Mouse (Mus musculus) layer of hippocampus, adult 8-10 months (tissue): Measurements from ENCODE around the gene Nrm. TPM values are rescaled to one million over a fixed set of nuclear protein-coding genes. Genes with fewer than 3 reads are reported as not detected.

ENCODE experiments used
- DNase-seq, 2 experiments: peaks; one replicate each; pipeline ENCODE4 v3.0.0; 2022; ENCODE audit warnings: low spot score in 2 of 2
- microRNA-seq, 2 experiments: library from miRNA; unstranded; fragments of <30 nt; microRNA quantifications; one replicate each; pipeline ENCODE4 v1.2.0; 2022
- total RNA-seq, 4 experiments: library from RNA; stranded (reverse); gene quantifications; 2 replicates each; pipeline ENCODE4 v1.2.4; 2022

The Nrm gene
- total RNA-seq, 4 experiments from 2014 or later: 1.8 to 3.7 (median 1.9) TPM

GRCm38 (mm10) chr17:35903343-35903991, 42.3 kb downstream of the Nrm start:
- DNase-seq: no peak

- no peak for DNase-seq
Observed at GRCm38 (mm10) chr17:35903992-35904355, 42.9 kb downstream of the Nrm start.

- no peak for DNase-seq
Observed at GRCm38 (mm10) chr17:35905587-35905986, 44.5 kb downstream of the Nrm start.

GRCm38 (mm10) chr17:35907609-35908008, 46.5 kb downstream of the Nrm start:
- DNase-seq: no peak

- DNase-seq: no peak
Observed at GRCm38 (mm10) chr17:35909186-35909918, 48.2 kb downstream of the Nrm start.

GRCm38 (mm10) chr17:35909919-35910369, 48.8 kb downstream of the Nrm start, which contains the start of gene Atat1:
TSS of gene Atat1 (minus strand) at chr17:35910075.
- DNase-seq: peak; percentile 93

- no peak for DNase-seq
Observed at GRCm38 (mm10) chr17:35914975-35915374, 53.9 kb downstream of the Nrm start.

Small RNA genes lying within 50 kb of the gene (microRNA-seq; reads per million reads assigned to microRNA genes)
- gene Gm28033: 0 to 1.3 reads per million in 2 experiments

Other genes starting within 250 kb of the Nrm start
- gene Gm9573, start 234.7 kb upstream of the Nrm start, total RNA-seq: not detected
- gene Mucl3, start 217.6 kb upstream of the Nrm start, total RNA-seq: not detected
- gene Vars2, start 193.7 kb upstream of the Nrm start, total RNA-seq: 10 to 100 TPM; 28.0 to 44.7 (median 35.4) TPM
- 10 to 100 TPM; 28.3 to 35.3 (median 33.2) TPM for gene Gtf2h4, start 187.6 kb upstream of the Nrm start, total RNA-seq
- gene Ddr1, start 156.7 kb upstream of the Nrm start, total RNA-seq: 10 to 100 TPM; 58.3 to 84.6 (median 74.1) TPM
- gene Ier3, start 39.6 kb upstream of the Nrm start, total RNA-seq: 10 to 100 TPM in 1 of 4 experiments, 1 to 10 TPM in 3; 4.9 to 11.0 (median 7.3) TPM
- gene Flot1, start 38.1 kb upstream of the Nrm start, total RNA-seq: 100 to 1,000 TPM; 124 to 142 (median 137) TPM
- 100 to 1,000 TPM; 339 to 357 (median 343) TPM for gene Tubb5, start 23.0 kb upstream of the Nrm start, total RNA-seq
- 10 to 100 TPM; 16.9 to 20.1 (median 18.3) TPM for gene Mdc1, start 19.8 kb upstream of the Nrm start, total RNA-seq
- 10 to 100 TPM in 2 of 4 experiments, 1 to 10 TPM in 2; 6.5 to 19.5 (median 12.8) TPM for gene Ppp1r18, start 4.3 kb downstream of the Nrm start, total RNA-seq
- 10 to 100 TPM; 28.3 to 35.3 (median 31.4) TPM for gene Dhx16, start 18.5 kb downstream of the Nrm start, total RNA-seq
- 10 to 100 TPM; 45.9 to 61.4 (median 50.0) TPM for gene 2310061I04Rik, start 36.1 kb downstream of the Nrm start, total RNA-seq
- gene Atat1, start 48.8 kb downstream of the Nrm start, total RNA-seq: 10 to 100 TPM; 53.2 to 64.1 (median 60.0) TPM
- 10 to 100 TPM; 39.0 to 57.9 (median 42.8) TPM for gene Mrps18b, start 55.1 kb downstream of the Nrm start, total RNA-seq
- 10 to 100 TPM; 71.6 to 79.8 (median 74.6) TPM for gene Ppp1r10, start 55.1 kb downstream of the Nrm start, total RNA-seq
- 10 to 100 TPM; 68.3 to 76.5 (median 72.7) TPM for gene Abcf1, start 108.4 kb downstream of the Nrm start, total RNA-seq
- gene Gnl1, start 118.5 kb downstream of the Nrm start, total RNA-seq: 100 to 1,000 TPM; 135 to 141 (median 138) TPM
- gene Prr3, start 118.9 kb downstream of the Nrm start, total RNA-seq: 10 to 100 TPM; 40.5 to 52.4 (median 45.4) TPM
- 1 to 10 TPM in 3 of 4 experiments, under 1 TPM in 1; 0.80 to 4.4 (median 2.6) TPM for gene H2-T24, start 159.2 kb downstream of the Nrm start, total RNA-seq
- 10 to 100 TPM in 2 of 4 experiments, 1 to 10 TPM in 2; 6.6 to 30.9 (median 14.2) TPM for gene H2-T23, start 171.5 kb downstream of the Nrm start, total RNA-seq
- 10 to 100 TPM; 15.7 to 18.4 (median 16.5) TPM for gene H2-T22, start 181.4 kb downstream of the Nrm start, total RNA-seq
- gene Gm6034, start 181.6 kb downstream of the Nrm start, total RNA-seq: not detected
- 1 to 10 TPM in 3 of 4 experiments, under 1 TPM in 1; 1.00 to 5.0 (median 2.2) TPM for gene Gm11127, start 197.1 kb downstream of the Nrm start, total RNA-seq